Mouse (Mus musculus) lung, embryonic 16.5 days (tissue): ENCODE results near the gene Rptor. TPM values are rescaled to one million over a fixed set of nuclear protein-coding genes. Genes with fewer than 3 reads are reported as not detected.

Experiments used
- ATAC-seq: fragments of 200-750 bp; cut with Nextera tagmentation; 2 replicates; pipeline ENCODE4 v1.8.0; 2017; ENCODE audit warnings: low read depth, mild to moderate bottlenecking, moderate library complexity
- H3K27ac ChIP-seq: fragments of 300-500 bp; sonication (generic); 2 replicates; pipeline ENCODE4 v1.5.1; 2014; ENCODE audit warnings: mild to moderate bottlenecking, control low read depth, low read length
- H3K27me3 ChIP-seq: fragments of 300-500 bp; sonication (generic); 2 replicates; pipeline ENCODE4 v1.6.1; 2014; ENCODE audit warnings: low read depth, low read length, mixed read lengths; ENCODE audit not compliant: control insufficient read depth, insufficient read depth
- H3K36me3 ChIP-seq: fragments of 300-500 bp; sonication (generic); 2 replicates; pipeline ENCODE4 v1.6.1; 2014; ENCODE audit warnings: low read length; ENCODE audit not compliant: control insufficient read depth, insufficient read depth
- H3K4me1 ChIP-seq: fragments of 300-500 bp; sonication (generic); replicated peaks from 2 replicates; pipeline ENCODE4 v1.6.1; 2014; ENCODE audit warnings: low read length, mixed read lengths; ENCODE audit not compliant: control insufficient read depth, insufficient read depth
- H3K4me2 ChIP-seq: fragments of 300-500 bp; sonication (generic); 2 replicates; pipeline ENCODE4 v1.6.1; 2014; ENCODE audit warnings: low read depth, low read length, control low read depth
- H3K4me3 ChIP-seq: fragments of 300-500 bp; sonication (generic); 2 replicates; pipeline ENCODE4 v1.5.1; 2014; ENCODE audit warnings: mild to moderate bottlenecking, low read length, control low read depth
- H3K9ac ChIP-seq: fragments of 300-500 bp; sonication (generic); 2 replicates; pipeline ENCODE4 v1.6.1; 2014; ENCODE audit warnings: low read length, control low read depth
- H3K9me3 ChIP-seq: fragments of 300-500 bp; sonication (generic); 2 replicates; pipeline ENCODE4 v1.6.1; 2016; ENCODE audit warnings: low read length; ENCODE audit not compliant: control insufficient read depth
- WGBS: fragments of 180-500 bp; shearing (Covaris S2); extraction: QIAGEN DNeasy Blood & Tissue Kit; methylation state at CpG from one replicate; pipeline ENCODE4 v1.1.7; 2014; 5-methylcytosine and 5-hydroxymethylcytosine counted together
- polyA plus RNA-seq: library from polyadenylated mRNA; unstranded; fragments of >200 nt; fragmentation: Nextera tagmentation; extraction: Ambion mirVana; gene quantifications from 2 replicates; pipeline ENCODE4 v1.2.1, GENCODE M21; 2015

Gene Rptor
- polyA plus RNA-seq, 1 experiment from 2014 or later, result 7.1 TPM

DNA sequence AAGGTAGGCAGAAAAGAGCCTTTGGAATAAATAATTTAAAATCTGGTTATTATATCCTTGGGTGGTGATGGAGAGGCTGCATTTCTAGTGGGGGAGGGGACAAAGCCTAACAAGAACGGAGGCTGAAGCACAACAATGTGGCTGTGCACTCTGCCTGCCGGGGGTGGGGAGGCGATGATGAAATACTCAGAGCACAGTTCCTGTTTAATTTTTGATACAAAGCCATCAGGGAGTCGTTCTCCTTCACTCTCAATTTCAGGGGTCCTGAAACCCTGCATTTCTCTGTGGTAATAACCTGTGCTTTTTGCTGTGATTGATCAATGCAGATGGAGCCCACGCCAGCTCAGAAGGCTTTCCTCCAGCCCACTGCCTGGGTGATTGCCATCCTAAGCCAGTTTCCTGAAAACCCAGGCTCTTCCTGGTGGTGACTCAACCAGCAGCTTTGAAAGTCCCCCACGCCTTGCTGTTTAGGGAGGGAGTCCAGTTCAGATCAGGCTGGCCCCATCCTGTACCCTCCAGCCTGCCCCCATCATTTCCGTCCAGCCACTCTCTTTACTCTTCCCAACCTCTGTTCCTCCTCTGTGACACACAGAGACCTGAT lies 204.8 kb downstream of the Rptor start:
- H3K4me2 ChIP-seq, result no peak overlapping the region
- H3K4me3 ChIP-seq, result no peak overlapping the region
- no peaks in the 10 kb centered on the region for H3K9me3 ChIP-seq
- no peaks in the 10 kb centered on the region for H3K27me3 ChIP-seq
- no peak overlapping the region for H3K9ac ChIP-seq
- peaks cover 10% of the 10 kb centered on the region for H3K4me1 ChIP-seq
- WGBS, result 45% methylated on average over 7 of the region's 7 CpGs
- H3K36me3 ChIP-seq, result peaks cover 4% of the 10 kb centered on the region
- H3K27ac ChIP-seq, result 0 out of 2 replicates have a peak overlapping the region, but pooled peaks have one; percentile 10
- no peak for ATAC-seq

DNA sequence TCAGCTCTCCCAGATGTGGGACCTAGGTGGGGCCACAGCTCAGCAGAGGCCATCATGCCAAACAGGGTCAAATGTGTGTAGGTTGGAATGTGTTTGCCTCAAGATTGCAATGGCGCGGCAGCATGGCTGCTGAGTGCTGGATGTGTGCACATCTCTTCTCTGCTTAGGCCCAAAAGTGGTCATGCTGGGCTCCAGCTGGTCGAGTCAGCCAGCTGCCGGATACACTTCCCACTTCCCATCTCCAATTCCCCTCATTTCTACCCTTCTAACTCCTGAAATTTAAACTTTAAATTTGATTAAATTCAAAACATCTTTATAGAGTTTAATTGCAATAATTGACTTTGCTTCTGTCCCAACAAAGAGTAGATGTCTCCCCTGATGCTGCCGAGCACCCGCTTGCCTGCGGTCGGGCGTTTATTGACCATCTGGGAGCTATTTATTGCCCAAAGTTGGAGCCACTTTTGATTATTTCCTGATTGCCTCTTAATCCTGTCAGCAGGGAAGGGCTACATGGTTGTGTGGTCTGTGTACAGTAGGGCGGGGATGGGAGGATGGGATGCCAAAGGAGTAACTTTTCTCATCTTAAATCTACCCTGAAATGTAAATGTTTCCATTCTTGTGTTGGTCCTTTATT lies 206.1 kb downstream of the Rptor start:
- no peak overlapping the region for H3K4me3 ChIP-seq
- H3K36me3 ChIP-seq, result peaks cover 7% of the 10 kb centered on the region
- no peaks in the 10 kb centered on the region for H3K27me3 ChIP-seq
- H3K4me2 ChIP-seq, result no peak overlapping the region
- H3K27ac ChIP-seq, result no peak overlapping the region
- no peak for ATAC-seq
- no peak overlapping the region for H3K9ac ChIP-seq
- H3K9me3 ChIP-seq, result no peaks in the 10 kb centered on the region
- 90% methylated on average over 10 of the region's 10 CpGs for WGBS
- peaks cover 10% of the 10 kb centered on the region for H3K4me1 ChIP-seq

DNA sequence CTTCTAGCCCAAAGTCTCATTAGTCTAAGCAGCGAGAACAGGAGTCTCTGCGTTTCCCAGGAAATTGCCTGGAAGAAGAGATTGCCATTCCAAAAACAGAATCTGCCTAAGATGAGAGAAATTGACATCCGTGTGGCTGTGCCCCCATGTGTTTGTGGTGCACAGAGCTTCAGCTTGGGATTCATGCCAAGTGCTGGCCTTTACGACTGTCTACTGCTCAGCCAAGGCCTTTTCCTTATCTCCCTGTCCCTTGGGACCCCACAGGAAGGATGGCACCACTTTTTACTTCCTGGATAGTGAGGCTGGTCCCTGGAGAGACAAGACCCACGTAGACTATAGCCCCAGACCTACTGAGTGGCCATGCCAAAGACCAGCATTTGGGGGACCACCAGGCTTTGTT lies 206.6 kb downstream of the Rptor start:
- Histone ChIP-seq H3K4me2 (no peak overlapping the region), H3K27ac (no peak overlapping the region), H3K4me3 (no peak overlapping the region), H3K27me3 (no peaks in the 10 kb centered on the region), H3K4me1 (peaks cover 10% of the 10 kb centered on the region), H3K9me3 (no peaks in the 10 kb centered on the region), H3K36me3 (peaks cover 7% of the 10 kb centered on the region), H3K9ac (no peak overlapping the region)
- 65% methylated on average over 5 of the region's 5 CpGs for WGBS
- no peak for ATAC-seq

DNA sequence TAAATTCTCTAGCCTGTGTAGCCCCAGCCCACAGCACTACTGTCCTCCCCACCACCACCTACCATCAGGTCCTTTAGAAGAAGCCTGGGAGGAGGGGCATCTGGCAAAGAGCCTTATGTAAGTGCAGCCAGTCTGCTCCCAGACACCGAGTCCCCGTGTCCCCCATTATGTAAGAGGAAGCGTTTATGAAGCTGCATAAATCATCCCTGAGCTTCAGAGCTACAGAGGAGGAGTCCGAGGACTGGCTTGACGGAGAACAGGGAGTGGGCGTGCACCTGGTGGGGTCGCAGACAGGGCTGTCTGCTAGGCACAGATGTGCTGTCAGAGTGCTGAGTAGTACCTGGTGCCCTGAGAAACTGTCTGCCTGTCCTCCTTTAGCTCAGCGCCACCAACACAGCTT lies 208.3 kb downstream of the Rptor start:
- Histone ChIP-seq H3K9me3 (no peaks in the 10 kb centered on the region), H3K9ac (no peak overlapping the region), H3K4me3 (no peak overlapping the region), H3K27me3 (no peaks in the 10 kb centered on the region), H3K4me1 (0 out of 2 replicates have a peak, but pooled peaks cover 3% of the 10 kb centered on the region), H3K4me2 (no peak overlapping the region), H3K27ac (no peak overlapping the region), H3K36me3 (peaks cover 7% of the 10 kb centered on the region)
- 60% methylated on average over 8 of the region's 8 CpGs for WGBS
- ATAC-seq, result peak; percentile 21; the same call in 1 of the 2 replicates

DNA sequence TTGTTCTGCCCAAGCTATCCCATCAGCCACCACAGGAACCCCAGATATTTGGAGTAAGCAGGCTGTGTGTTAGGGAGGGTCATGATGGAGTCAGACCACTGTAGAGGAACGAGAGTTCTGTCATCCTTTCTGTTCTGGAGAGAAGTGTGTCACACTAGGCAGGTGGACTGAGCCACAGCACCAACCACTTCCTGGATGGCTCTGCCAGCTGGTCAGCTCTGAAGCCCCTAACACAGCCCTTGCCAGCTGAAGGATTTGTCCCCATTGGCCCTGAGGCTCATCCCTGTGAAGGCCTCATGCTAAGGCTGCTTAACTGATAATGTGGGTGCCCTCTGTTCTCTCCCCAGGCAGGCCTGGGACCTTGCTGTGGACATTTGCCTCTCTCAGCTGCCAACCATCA lies 208.9 kb downstream of the Rptor start:
- ATAC-seq, result no peak
- no peaks in the 10 kb centered on the region for H3K27me3 ChIP-seq
- H3K36me3 ChIP-seq, result peaks cover 7% of the 10 kb centered on the region
- no peak overlapping the region for H3K4me3 ChIP-seq
- H3K27ac ChIP-seq, result no peak overlapping the region
- WGBS, result 71% methylated on average over 1 of the region's 1 CpGs
- no peak overlapping the region for H3K4me2 ChIP-seq
- H3K9me3 ChIP-seq, result no peaks in the 10 kb centered on the region
- 0 out of 2 replicates have a peak, but pooled peaks cover 3% of the 10 kb centered on the region for H3K4me1 ChIP-seq
- no peak overlapping the region for H3K9ac ChIP-seq

DNA sequence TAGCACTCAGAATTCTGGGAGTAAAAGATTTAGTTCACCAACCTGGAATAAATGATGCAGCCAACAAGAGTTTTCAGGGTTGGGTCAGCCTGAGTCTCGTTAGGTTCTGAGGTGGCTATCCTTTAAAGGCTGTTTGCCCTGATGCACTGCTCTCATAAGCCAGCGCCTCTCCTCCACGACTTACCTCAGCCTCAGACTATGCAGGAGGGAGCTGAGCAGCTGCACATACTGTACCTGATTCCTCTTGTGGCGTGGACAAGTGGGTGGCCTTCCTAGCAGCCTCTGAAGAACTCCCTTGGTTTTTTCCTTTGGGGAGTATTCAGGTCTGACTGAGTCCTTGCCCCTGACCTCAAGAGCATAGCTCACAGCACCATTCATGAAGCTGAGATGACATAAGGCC lies 209.4 kb downstream of the Rptor start:
- Histone ChIP-seq H3K9ac (no peak overlapping the region), H3K4me3 (no peak overlapping the region), H3K27ac (no peak overlapping the region), H3K9me3 (no peaks in the 10 kb centered on the region), H3K27me3 (no peaks in the 10 kb centered on the region), H3K4me2 (no peak overlapping the region), H3K4me1 (0 out of 2 replicates have a peak, but pooled peaks cover 2% of the 10 kb centered on the region), H3K36me3 (peaks cover 7% of the 10 kb centered on the region)
- 91% methylated on average over 4 of the region's 4 CpGs for WGBS
- ATAC-seq, result no peak

DNA sequence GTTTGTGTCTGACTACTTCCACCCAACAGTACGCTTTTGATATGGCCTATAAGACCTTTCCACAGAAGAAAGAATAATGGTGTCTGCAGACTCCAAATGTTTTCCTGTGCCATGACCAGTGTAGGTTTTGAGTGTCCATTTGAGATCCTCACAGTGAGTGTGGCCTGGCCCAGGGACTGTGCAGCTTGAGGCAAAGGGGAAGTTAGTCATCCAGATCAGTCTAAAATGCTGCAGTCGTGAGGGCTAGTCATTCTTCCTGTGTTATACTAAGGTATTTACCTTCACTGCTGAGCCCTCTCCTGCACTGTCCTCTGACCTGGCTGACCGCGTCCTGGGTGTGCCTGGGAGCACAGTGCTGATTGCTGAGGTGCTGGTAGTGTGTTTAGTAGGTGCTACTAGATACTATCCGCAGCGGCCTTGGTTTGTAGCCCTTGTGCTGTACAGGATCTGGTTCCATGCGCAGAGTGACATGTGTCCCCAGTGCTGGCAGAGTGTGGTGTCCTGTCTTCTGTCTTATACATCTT lies 211.4 kb downstream of the Rptor start:
- Histone ChIP-seq H3K9me3 (no peaks in the 10 kb centered on the region), H3K27ac (no peak overlapping the region), H3K4me3 (no peak overlapping the region), H3K36me3 (peaks cover 7% of the 10 kb centered on the region), H3K27me3 (no peaks in the 10 kb centered on the region), H3K9ac (no peak overlapping the region), H3K4me2 (no peak overlapping the region), H3K4me1 (no peaks in the 10 kb centered on the region)
- WGBS, result 85% methylated on average over 7 of the region's 7 CpGs
- no peak for ATAC-seq

DNA sequence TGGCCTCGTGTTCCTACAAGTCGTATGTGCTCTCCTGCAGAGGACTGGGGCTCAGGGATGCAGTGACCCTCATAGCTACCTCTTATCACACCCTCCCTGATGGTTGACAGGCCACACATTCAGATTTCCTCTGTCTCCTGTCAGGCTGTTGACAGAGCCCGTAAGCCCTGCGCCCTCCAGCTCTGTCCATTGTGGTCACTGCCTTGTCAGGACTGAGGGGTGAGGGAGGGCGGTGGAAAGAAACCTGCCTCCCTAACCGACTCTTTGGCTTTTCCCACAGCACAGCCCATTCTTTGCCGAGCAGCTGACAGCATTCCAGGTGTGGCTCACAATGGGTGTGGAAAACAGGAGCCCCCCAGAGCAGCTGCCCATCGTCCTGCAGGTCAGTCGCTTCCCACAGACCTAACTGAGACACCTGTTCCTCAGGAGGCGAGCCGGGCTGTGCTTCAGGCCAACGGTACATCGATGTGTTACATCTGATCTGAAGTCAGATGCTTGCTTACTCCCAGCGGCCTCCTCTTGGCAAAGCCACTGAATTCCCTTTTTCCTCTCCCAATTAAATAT lies 214.2 kb downstream of the Rptor start:
- Histone ChIP-seq H3K27ac (no peak overlapping the region), H3K9me3 (no peaks in the 10 kb centered on the region), H3K36me3 (peaks cover 7% of the 10 kb centered on the region), H3K4me2 (no peak overlapping the region), H3K4me1 (no peaks in the 10 kb centered on the region), H3K4me3 (no peak overlapping the region), H3K27me3 (no peaks in the 10 kb centered on the region), H3K9ac (no peak overlapping the region)
- ATAC-seq, result no peak
- WGBS, result 69% methylated on average over 14 of the region's 14 CpGs

DNA sequence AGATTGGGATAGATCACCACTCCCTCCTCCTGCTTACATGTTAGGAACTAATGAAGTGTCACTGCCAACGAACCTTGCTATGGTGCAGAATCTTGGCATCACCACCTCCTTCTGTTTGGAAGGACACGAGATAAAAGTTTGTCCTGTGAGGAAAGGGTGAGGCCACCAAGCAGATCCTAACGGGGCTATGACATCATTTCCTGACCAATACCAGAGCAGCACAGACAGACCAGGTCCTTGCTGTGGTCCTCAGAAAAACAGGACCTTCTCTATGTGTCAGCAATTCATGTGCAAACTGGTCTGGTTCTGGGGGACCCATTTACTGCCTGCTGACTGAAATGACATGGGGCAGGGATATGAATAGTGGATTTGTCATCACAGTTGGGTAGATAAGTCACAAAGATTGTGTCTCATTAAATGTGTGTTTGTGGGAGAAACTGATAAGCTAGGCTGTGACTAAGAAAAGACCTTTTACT lies 214.7 kb downstream of the Rptor start:
- H3K4me3 ChIP-seq, result no peak overlapping the region
- no peaks in the 10 kb centered on the region for H3K27me3 ChIP-seq
- no peaks in the 10 kb centered on the region for H3K4me1 ChIP-seq
- no peak for ATAC-seq
- no peak overlapping the region for H3K9ac ChIP-seq
- no peak overlapping the region for H3K27ac ChIP-seq
- peaks cover 4% of the 10 kb centered on the region for H3K36me3 ChIP-seq
- no peak overlapping the region for H3K4me2 ChIP-seq
- no peaks in the 10 kb centered on the region for H3K9me3 ChIP-seq
- WGBS, result 44% methylated on average over 3 of the region's 3 CpGs
